Mouse (Mus musculus): ENCODE results near the gene Gfra1. TPM values are rescaled to one million over a fixed set of nuclear protein-coding genes. Genes with fewer than 3 reads are reported as not detected.

The Gfra1 gene
- total and polyA plus RNA-seq, 3 experiments: not detected

DNA sequence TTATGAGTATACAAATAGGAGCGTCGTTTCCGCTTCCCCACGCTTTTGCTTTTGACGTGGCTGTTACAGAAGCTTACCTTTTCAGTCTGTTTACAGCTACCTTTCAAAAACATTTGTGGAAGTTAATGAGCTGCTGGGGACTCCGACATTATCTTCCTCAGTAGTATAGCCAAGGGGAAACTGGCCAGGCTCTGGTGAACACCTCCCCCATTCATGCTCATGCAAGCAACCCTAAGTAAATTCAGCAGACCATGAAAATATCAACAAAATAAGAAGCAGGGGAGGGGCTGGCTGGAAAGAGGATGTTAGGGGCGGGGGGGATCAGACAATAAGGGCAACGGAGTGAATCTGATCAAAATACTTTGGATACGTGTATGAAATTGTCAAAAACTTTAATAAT is 228.0 kb downstream of the Gfra1 start:
- Histone ChIP-seq H3K9ac (ENCODE audit: insufficient read depth, low read depth) (no peak overlapping the region), H3K79me2 (replicated peaks; ENCODE audit: control insufficient read depth, extremely low read depth, insufficient read depth, poor library complexity, severe bottlenecking) (no peaks in the 10 kb centered on the region), H3K36me3 (replicated peaks in 1 of 2; ENCODE audit: control insufficient read depth in 1 of 2, insufficient read depth in 1 of 2, low read length in 1 of 2) (no peaks in the 10 kb centered on the region), H3K4me2 (ENCODE audit: insufficient read depth, low read depth, poor library complexity, severe bottlenecking) (no peak overlapping the region), H3K27ac (ENCODE audit: insufficient read depth, low read depth) (no peak overlapping the region), H3K27me3 (replicated peaks) (no peaks in the 10 kb centered on the region), H3K4me3 (replicated peaks in 1 of 3; ENCODE audit: low read depth in 2 of 3, low read length in 2 of 3, poor library complexity in 1 of 3) (no peak overlapping the region), H3K4me1 (ENCODE audit: control insufficient read depth in 1 of 2, insufficient read depth in 2 of 2) (no peaks in the 10 kb centered on the region), H3K9me3 (replicated peaks; ENCODE audit: low read length) (no peaks in the 10 kb centered on the region)
- no peak for DNase-seq (ENCODE audit: extremely low read depth)
- dilution Hi-C loops (cut with MboI; ENCODE audit: extremely low pct_ligation_motif_present, extremely low pct_unique_long_range_greater_than_20kb, low sequenced_read_pairs): no loop called here
- no peak for TF ChIP-seq ETS1 (conservative IDR thresholded peaks at IDR 0.05; ENCODE audit: low read depth, low read length)
- in situ Hi-C loops (cut with MboI; ENCODE audit: low pct_ligation_motif_present, low pct_unique_long_range_greater_than_20kb, low sequenced_read_pairs): no loop called here

DNA sequence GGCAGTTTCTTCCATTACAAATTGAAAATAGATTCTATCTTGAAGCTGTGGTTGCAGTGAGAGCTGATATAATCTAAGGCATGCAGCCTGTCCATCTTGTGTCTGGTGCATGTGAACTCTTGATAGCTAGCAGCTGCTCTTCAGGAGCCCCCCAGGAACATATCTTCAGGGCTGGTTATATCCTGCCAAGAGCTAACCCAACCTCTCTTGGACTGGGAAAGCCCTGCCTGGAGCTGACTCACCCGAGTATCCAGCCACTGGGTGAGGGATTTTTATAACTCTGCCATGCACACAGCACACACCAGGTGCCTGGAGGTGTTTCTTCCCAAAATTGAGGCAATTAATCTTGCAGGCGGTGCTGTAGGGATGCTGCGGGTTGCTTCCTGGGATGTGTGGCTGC is 228.8 kb downstream of the Gfra1 start:
- DNase-seq (ENCODE audit: extremely low read depth): no peak
- H3K27me3 ChIP-seq (replicated peaks): no peaks in the 10 kb centered on the region
- H3K27ac ChIP-seq (ENCODE audit: insufficient read depth, low read depth): no peak overlapping the region
- no peaks in the 10 kb centered on the region for H3K36me3 ChIP-seq (replicated peaks in 1 of 2; ENCODE audit: control insufficient read depth in 1 of 2, insufficient read depth in 1 of 2, low read length in 1 of 2)
- dilution Hi-C loops (cut with MboI; ENCODE audit: extremely low pct_ligation_motif_present, extremely low pct_unique_long_range_greater_than_20kb, low sequenced_read_pairs): no loop called here
- no peak overlapping the region for H3K9ac ChIP-seq (ENCODE audit: insufficient read depth, low read depth)
- H3K4me2 ChIP-seq (ENCODE audit: insufficient read depth, low read depth, poor library complexity, severe bottlenecking): no peak overlapping the region
- no peaks in the 10 kb centered on the region for H3K4me1 ChIP-seq (ENCODE audit: control insufficient read depth in 1 of 2, insufficient read depth in 2 of 2)
- no peak overlapping the region for H3K4me3 ChIP-seq (replicated peaks in 1 of 3; ENCODE audit: low read depth in 2 of 3, low read length in 2 of 3, poor library complexity in 1 of 3)
- H3K79me2 ChIP-seq (replicated peaks; ENCODE audit: control insufficient read depth, extremely low read depth, insufficient read depth, poor library complexity, severe bottlenecking): no peaks in the 10 kb centered on the region
- TF ChIP-seq CTCF (conservative IDR thresholded peaks at IDR 0.05 in 1 of 2, IDR thresholded peaks at IDR 0.05 in 1 of 2; ENCODE audit: low read depth in 2 of 2, low read length in 2 of 2) (no peak), BHLHE40 (IDR thresholded peaks at IDR 0.05; ENCODE audit: low read depth, low read length) (no peak), JUND (conservative IDR thresholded peaks at IDR 0.05; ENCODE audit: low read depth, low read length) (no peak), HCFC1 (IDR thresholded peaks at IDR 0.05; ENCODE audit: low read depth, low read length) (no peak), MAX (IDR thresholded peaks at IDR 0.05; ENCODE audit: low read length) (no peak), ELF1 (IDR thresholded peaks at IDR 0.05; ENCODE audit: low read depth, low read length) (no peak), KAT2A (IDR thresholded peaks at IDR 0.05; ENCODE audit: insufficient replicate concordance, low read length) (no peak), MAZ (IDR thresholded peaks at IDR 0.05; ENCODE audit: low read depth, low read length) (no peak), ZKSCAN1 (IDR thresholded peaks at IDR 0.05; ENCODE audit: borderline replicate concordance, low read depth, low read length) (no peak)
- no peaks in the 10 kb centered on the region for H3K9me3 ChIP-seq (replicated peaks; ENCODE audit: low read length)
- in situ Hi-C loops (cut with MboI; ENCODE audit: low pct_ligation_motif_present, low pct_unique_long_range_greater_than_20kb, low sequenced_read_pairs): no loop called here

DNA sequence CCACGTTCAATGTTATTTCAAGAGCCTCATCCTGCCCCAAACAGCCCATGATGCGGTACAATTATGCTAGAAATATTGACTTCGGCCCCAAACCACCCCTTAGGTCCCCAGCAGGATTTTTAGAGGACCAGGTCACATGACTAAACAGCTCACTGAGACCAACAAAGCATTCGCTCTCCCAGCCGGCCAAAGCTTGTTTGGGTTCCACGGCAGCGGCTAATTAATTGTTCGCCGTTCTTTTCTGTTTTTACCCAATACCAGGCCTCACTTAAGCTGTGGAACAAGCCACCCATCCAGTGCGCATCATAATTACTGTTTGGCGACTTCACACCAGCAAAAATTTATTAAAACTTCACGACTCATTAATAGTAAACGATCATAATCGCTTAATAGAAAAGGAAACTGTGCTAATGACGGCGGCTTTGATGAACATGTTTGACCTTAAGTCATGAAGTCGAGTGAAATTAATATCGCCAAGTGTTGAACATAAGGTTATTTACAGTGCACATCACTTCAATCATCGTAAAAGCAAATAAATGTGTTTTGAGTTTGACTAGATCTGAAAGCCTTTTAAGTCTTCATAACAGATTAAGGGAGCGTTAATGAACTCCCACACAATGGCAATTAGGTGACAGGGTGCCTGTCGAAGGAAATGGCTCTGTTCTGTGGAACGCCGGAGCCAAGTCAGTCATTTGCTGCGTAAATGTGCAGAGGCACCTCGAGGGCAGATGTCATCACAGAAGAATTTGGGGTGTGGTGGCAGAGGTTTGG is 235.5 kb downstream of the Gfra1 start:
- dilution Hi-C loops (cut with MboI; ENCODE audit: extremely low pct_ligation_motif_present, extremely low pct_unique_long_range_greater_than_20kb, low sequenced_read_pairs) (no loop called here), in situ Hi-C loops (cut with MboI; ENCODE audit: low pct_ligation_motif_present, low pct_unique_long_range_greater_than_20kb, low sequenced_read_pairs) (no loop called here)
- Histone ChIP-seq H3K9ac (ENCODE audit: insufficient read depth, low read depth) (no peak overlapping the region), H3K4me3 (replicated peaks in 1 of 3; ENCODE audit: low read depth in 2 of 3, low read length in 2 of 3, poor library complexity in 1 of 3) (no peak overlapping the region), H3K36me3 (replicated peaks in 1 of 2; ENCODE audit: control insufficient read depth in 1 of 2, insufficient read depth in 1 of 2, low read length in 1 of 2) (no peaks in the 10 kb centered on the region), H3K27me3 (replicated peaks) (no peaks in the 10 kb centered on the region), H3K4me1 (ENCODE audit: control insufficient read depth in 1 of 2, insufficient read depth in 2 of 2) (no peaks in the 10 kb centered on the region), H3K79me2 (replicated peaks; ENCODE audit: control insufficient read depth, extremely low read depth, insufficient read depth, poor library complexity, severe bottlenecking) (no peaks in the 10 kb centered on the region), H3K27ac (ENCODE audit: insufficient read depth, low read depth) (no peak overlapping the region), H3K9me3 (replicated peaks; ENCODE audit: low read length) (no peaks in the 10 kb centered on the region), H3K4me2 (ENCODE audit: insufficient read depth, low read depth, poor library complexity, severe bottlenecking) (no peak overlapping the region)
- TF ChIP-seq HCFC1 (IDR thresholded peaks at IDR 0.05; ENCODE audit: low read depth, low read length) (no peak), KAT2A (IDR thresholded peaks at IDR 0.05; ENCODE audit: insufficient replicate concordance, low read length) (no peak), JUND (conservative IDR thresholded peaks at IDR 0.05; ENCODE audit: low read depth, low read length) (no peak), RCOR1 (conservative IDR thresholded peaks at IDR 0.05; ENCODE audit: low read depth, low read length) (no peak), ZMIZ1 (IDR thresholded peaks at IDR 0.05; ENCODE audit: low read depth, low read length) (no peak)
- no peak for DNase-seq (ENCODE audit: extremely low read depth)
